24 mouse cellular contexts compared by ENCODE assay signal in genomic region chr12:87212844-87213606, GRCm38 (mm10). TPM values are rescaled to one million over a fixed set of nuclear protein-coding genes. Genes with fewer than 3 reads are reported as not detected.
A peak's percentile ranks its signal among the peaks of the same experiment; 100 is the strongest.
DNase-seq lines count a peak whose midpoint lies in the region; ATAC-seq lines count a peak whose summit lies in the region.
"Had no signal": no experiment of that assay in that cellular context is flagged by ENCODE, and none has a peak within 500 bp of the region (broad histone marks: within the 10 kb centered on the region; RNA-seq: fewer than 3 reads in every experiment).

No protein-coding gene starts in this region.

- H3K36me3 ChIP-seq in intestine, embryonic 16.5 days (ENCODE audit: control insufficient read depth, insufficient read depth, low read length): no peaks in the 10 kb centered on the region
- no peaks in the 10 kb centered on the region for H3K36me3 ChIP-seq in stomach, embryonic 16.5 days (ENCODE audit: control insufficient read depth, insufficient read depth, low read length)
- H3K36me3 ChIP-seq: embryonic facial prominence, embryonic 10.5 days; embryonic facial prominence, embryonic 12.5 days; G1E had no signal

- H3K9ac ChIP-seq in intestine, embryonic 16.5 days (ENCODE audit: low read depth, low read length): no peak overlapping the region
- no peak overlapping the region for H3K9ac ChIP-seq in stomach, embryonic 16.5 days (ENCODE audit: low read length)
- H3K9ac ChIP-seq: embryonic facial prominence, embryonic 12.5 days; forebrain, embryonic 13.5 days had no signal

- 44% methylated on average over 2 of the region's 2 CpGs for WGBS in intestine, embryonic 16.5 days
- WGBS in stomach, embryonic 16.5 days: 53% methylated on average over 2 of the region's 2 CpGs

- no peaks in the 10 kb centered on the region for H3K27me3 ChIP-seq in intestine, embryonic 16.5 days (replicated peaks; ENCODE audit: control insufficient read depth, insufficient read depth, low read length)
- no peaks in the 10 kb centered on the region for H3K27me3 ChIP-seq in stomach, embryonic 16.5 days (ENCODE audit: control insufficient read depth, insufficient read depth, low read length)
- H3K27me3 ChIP-seq: CH12.LX; embryonic facial prominence, embryonic 12.5 days; forebrain, embryonic 13.5 days; Patski had no signal

- no peak overlapping the region for H3K4me2 ChIP-seq in intestine, embryonic 16.5 days (ENCODE audit: low read depth, low read length)
- H3K4me2 ChIP-seq in stomach, embryonic 16.5 days (ENCODE audit: low read depth, low read length): no peak overlapping the region
- H3K4me2 ChIP-seq: embryonic facial prominence, embryonic 12.5 days; forebrain, embryonic 13.5 days had no signal

- H3K4me1 ChIP-seq in intestine, embryonic 16.5 days (ENCODE audit: control insufficient read depth, insufficient read depth, low read length): no peaks in the 10 kb centered on the region
- no peaks in the 10 kb centered on the region for H3K4me1 ChIP-seq in stomach, embryonic 16.5 days (ENCODE audit: control insufficient read depth, insufficient read depth, low read length)
- H3K4me1 ChIP-seq: embryonic facial prominence, embryonic 10.5 days; embryonic facial prominence, embryonic 12.5 days; forebrain, embryonic 13.5 days had no signal

- peak overlapping the region; percentile 15; the same call in 1 of the 2 replicates for H3K27ac ChIP-seq in intestine, embryonic 16.5 days (ENCODE audit: low read length)
- no peak overlapping the region for H3K27ac ChIP-seq in stomach, embryonic 16.5 days (ENCODE audit: low read length)
- H3K27ac ChIP-seq: embryonic facial prominence, embryonic 10.5 days; embryonic facial prominence, embryonic 12.5 days; forebrain, embryonic 13.5 days had no signal

- H3K4me3 ChIP-seq in intestine, embryonic 16.5 days (ENCODE audit: low read length): no peak overlapping the region
- no peak overlapping the region for H3K4me3 ChIP-seq in stomach, embryonic 16.5 days (replicated peaks; ENCODE audit: low read length)
- H3K4me3 ChIP-seq: embryonic facial prominence, embryonic 10.5 days; embryonic facial prominence, embryonic 12.5 days; forebrain, embryonic 13.5 days had no signal

- H3K9me3 ChIP-seq in intestine, embryonic 16.5 days (ENCODE audit: control insufficient read depth, low read length): no peaks in the 10 kb centered on the region
- no peaks in the 10 kb centered on the region for H3K9me3 ChIP-seq in stomach, embryonic 16.5 days (replicated peaks; ENCODE audit: control insufficient read depth, low read length)
- H3K9me3 ChIP-seq: embryonic facial prominence, embryonic 10.5 days; embryonic facial prominence, embryonic 12.5 days; forebrain, embryonic 13.5 days; G1E had no signal

- intact Hi-C loops in heart, postnatal 25 days (cut with DNase I): no loop called here
- intact Hi-C loops in left cerebral cortex, postnatal 25 days (cut with DNase I): no loop called here

- ATAC-seq in intestine, embryonic 16.5 days: peak; percentile 86
- peak; percentile 44; the same call in 1 of the 2 replicates for ATAC-seq in stomach, embryonic 16.5 days (ENCODE audit: insufficient read depth, low FRiP score)
- ATAC-seq: activated CD4-positive, CD25-positive, alpha-beta regulatory T cell, adult 4 months; CD4-positive, CD25-positive, alpha-beta regulatory T cell, adult 4 months; forebrain, embryonic 13.5 days; Patski had no signal

- peak; percentile 45 for DNase-seq in heart, adult 11 months
- no peak for DNase-seq in heart, postnatal 25 days (ENCODE audit: low spot score)
- no peak for DNase-seq in urinary bladder, postnatal 36 days (ENCODE audit: low spot score in 2 of 2)
- DNase-seq in kidney, postnatal 25 days: no peak
- no peak for DNase-seq in left cerebral cortex, postnatal 25 days (ENCODE audit: low spot score in 2 of 2)
- DNase-seq: adrenal gland, adult 8-10 months; adrenal gland, postnatal 14 days; adrenal gland, postnatal 36 days; B cell, adult 2 months; cerebellum, adult 11-12 months; cerebellum, adult 2 months; cerebellum, adult 9-10 months; cerebellum, postnatal 10 days; cerebellum, postnatal 25 days had no signal

RNA-seq across cellular contexts. Expression of gene Tmed8, which starts 12.8 kb away (rescaled TPM):
- 1 to 10 TPM; 4.4 to 6.6 TPM for total RNA-seq in heart, postnatal 25 days (2021)
- polyA plus RNA-seq in intestine, embryonic 16.5 days (2015; fragmentation: Nextera tagmentation; extraction: Ambion mirVana): 0.95 and 1.4 TPM in 2 replicates
- polyA plus RNA-seq in stomach, embryonic 16.5 days (2015; fragmentation: Nextera tagmentation; extraction: Ambion mirVana): 2.3 and 2.8 TPM in 2 replicates
- total RNA-seq in left cerebral cortex, postnatal 25 days (2021): 10 to 100 TPM; 30.7 to 32.4 TPM

RNA-seq across cellular contexts. Expression of gene Samd15, which starts 13.5 kb away (rescaled TPM):
- under 1 TPM; 0.21 to 0.34 TPM for total RNA-seq in heart, postnatal 25 days (2021)
- 0.69 and 1.3 TPM in 2 replicates for polyA plus RNA-seq in intestine, embryonic 16.5 days (2015; fragmentation: Nextera tagmentation; extraction: Ambion mirVana)
- polyA plus RNA-seq in stomach, embryonic 16.5 days (2015; fragmentation: Nextera tagmentation; extraction: Ambion mirVana): 1.5 and 2.3 TPM in 2 replicates
- 1 to 10 TPM; 4.5 to 4.7 TPM for total RNA-seq in left cerebral cortex, postnatal 25 days (2021)
- polyA plus RNA-seq: G1E had no signal

RNA-seq across cellular contexts. Expression of gene Noxred1, which starts 25.5 kb away (rescaled TPM):
- total RNA-seq in heart, postnatal 25 days (2021): under 1 TPM; 0.20 to 0.49 TPM
- 0.45 and 0.49 TPM in 2 replicates for polyA plus RNA-seq in intestine, embryonic 16.5 days (2015; fragmentation: Nextera tagmentation; extraction: Ambion mirVana)
- 0.35 and 0.43 TPM in 2 replicates for polyA plus RNA-seq in stomach, embryonic 16.5 days (2015; fragmentation: Nextera tagmentation; extraction: Ambion mirVana)
- 1 to 10 TPM; 1.7 to 2.0 TPM for total RNA-seq in left cerebral cortex, postnatal 25 days (2021)
- polyA plus RNA-seq: G1E had no signal

RNA-seq across cellular contexts. Expression of gene Vipas39, which starts 53.0 kb away (rescaled TPM):
- total RNA-seq in heart, postnatal 25 days (2021): 10 to 100 TPM; 21.7 to 23.1 TPM
- polyA plus RNA-seq in intestine, embryonic 16.5 days (2015; fragmentation: Nextera tagmentation; extraction: Ambion mirVana): 40.8 and 42.4 TPM in 2 replicates
- 36.3 and 37.8 TPM in 2 replicates for polyA plus RNA-seq in stomach, embryonic 16.5 days (2015; fragmentation: Nextera tagmentation; extraction: Ambion mirVana)
- total RNA-seq in left cerebral cortex, postnatal 25 days (2021): 10 to 100 TPM; 52.7 to 54.4 TPM

RNA-seq across cellular contexts. Expression of gene Ahsa1, which starts 53.3 kb away (rescaled TPM):
- 100 to 1,000 TPM; 126 to 158 TPM for total RNA-seq in heart, postnatal 25 days (2021)
- 196 and 225 TPM in 2 replicates for polyA plus RNA-seq in intestine, embryonic 16.5 days (2015; fragmentation: Nextera tagmentation; extraction: Ambion mirVana)
- 190 and 202 TPM in 2 replicates for polyA plus RNA-seq in stomach, embryonic 16.5 days (2015; fragmentation: Nextera tagmentation; extraction: Ambion mirVana)
- 100 to 1,000 TPM; 173 to 176 TPM for total RNA-seq in left cerebral cortex, postnatal 25 days (2021)

Comparison
In these comparisons a context has a peak if more than half of its experiments do, and no peak if none do; other contexts are left out.
1. RNA of gene Tmed8, which starts 12.8 kb away (total RNA-seq): 30.7 to 32.4 TPM in left cerebral cortex, postnatal 25 days; 4.4 to 6.6 TPM in heart, postnatal 25 days; every median in the first group is over 4 times any median in the second.
2. RNA of gene Samd15, which starts 13.5 kb away (total RNA-seq): 4.5 to 4.7 TPM in left cerebral cortex, postnatal 25 days; 0.21 to 0.34 TPM in heart, postnatal 25 days; every median in the first group is over 4 times any median in the second.